Mouse (Mus musculus) heart, adult 2 months (tissue): ENCODE results near the gene Gm26602. TPM values are rescaled to one million over a fixed set of nuclear protein-coding genes. Genes with fewer than 3 reads are reported as not detected.
A peak's percentile ranks its signal among the peaks of the same experiment; 100 is the strongest.

ENCODE experiments used
- DNase-seq, 2 experiments: peaks; one replicate each; pipeline ENCODE4 v3.0.0; 2021
- H3K27ac ChIP-seq: fragments of 200-600 bp; 2 replicates; pipeline ENCODE4 v1.8.1; 2022
- H3K27me3 ChIP-seq: fragments of 200-500 bp; 2 replicates; pipeline ENCODE4 v1.6.1; 2012; ENCODE audit warnings: mild to moderate bottlenecking, low read length, inconsistent platforms, mixed read lengths; ENCODE audit not compliant: control insufficient read depth, insufficient read depth
- H3K36me3 ChIP-seq: fragments of 200-500 bp; 2 replicates; pipeline ENCODE4 v1.6.1; 2012; ENCODE audit warnings: low read length, inconsistent platforms; ENCODE audit not compliant: control insufficient read depth, insufficient read depth
- H3K4me1 ChIP-seq: fragments of 200-500 bp; 2 replicates; pipeline ENCODE4 v1.6.1; 2011; ENCODE audit warnings: low read length; ENCODE audit not compliant: control insufficient read depth, insufficient read depth
- H3K4me3 ChIP-seq: fragments of 200-600 bp; 2 replicates; pipeline ENCODE4 v1.8.1; 2022
- H3K79me2 ChIP-seq: fragments of 200-500 bp; replicated peaks from 2 replicates; pipeline ENCODE4 v1.6.1; 2012; ENCODE audit warnings: mild to moderate bottlenecking, inconsistent platforms, low read length, moderate library complexity, mixed read lengths; ENCODE audit not compliant: control insufficient read depth, insufficient read depth
- H3K9ac ChIP-seq: fragments of 200-500 bp; 2 replicates; pipeline ENCODE4 v1.6.1; 2012; ENCODE audit warnings: low read depth, mild to moderate bottlenecking, control low read depth, inconsistent platforms, low read length, mixed read lengths
- CTCF ChIP-seq: fragments of 200-600 bp; IDR thresholded peaks from 2 replicates; pipeline ENCODE4 v1.8.1; 2022; ENCODE audit warnings: antibody characterized with exemption, mild to moderate bottlenecking, moderate library complexity
- EP300 ChIP-seq: fragments of 200-500 bp; IDR thresholded peaks from 2 replicates; pipeline ENCODE4 v1.6.1; 2011; ENCODE audit warnings: low read depth, low read length, control low read depth; ENCODE audit not compliant: insufficient read depth
- POLR2A ChIP-seq: fragments of 200-500 bp; IDR thresholded peaks from 2 replicates; pipeline ENCODE4 v1.6.1; 2011; ENCODE audit warnings: mild to moderate bottlenecking, low read depth, low read length, control low read depth; ENCODE audit not compliant: insufficient read depth
- WGBS: fragments of 180-500 bp; shearing (Covaris S2); methylation state at CpG from one replicate; pipeline ENCODE4 v1.1.7; 2018; 5-methylcytosine and 5-hydroxymethylcytosine counted together
- intact Hi-C: fragments of 180-260 bp; cut with DNase I; formaldehyde crosslinking; loops from one replicate; pipeline ENCODE4 v1.15.1; 2025
- polyA plus RNA-seq: library from polyadenylated mRNA; depleted of rRNA; stranded (reverse); fragments of >200 nt; gene quantifications from 2 replicates; pipeline ENCODE4 v1.2.3, GENCODE M21; 2012
- total RNA-seq, 2 experiments: library from RNA; stranded (reverse); gene quantifications; 2 replicates each; pipeline ENCODE4 v1.2.3; 2021

The Gm26602 gene
- total and polyA plus RNA-seq, 3 experiments, result not detected

DNA sequence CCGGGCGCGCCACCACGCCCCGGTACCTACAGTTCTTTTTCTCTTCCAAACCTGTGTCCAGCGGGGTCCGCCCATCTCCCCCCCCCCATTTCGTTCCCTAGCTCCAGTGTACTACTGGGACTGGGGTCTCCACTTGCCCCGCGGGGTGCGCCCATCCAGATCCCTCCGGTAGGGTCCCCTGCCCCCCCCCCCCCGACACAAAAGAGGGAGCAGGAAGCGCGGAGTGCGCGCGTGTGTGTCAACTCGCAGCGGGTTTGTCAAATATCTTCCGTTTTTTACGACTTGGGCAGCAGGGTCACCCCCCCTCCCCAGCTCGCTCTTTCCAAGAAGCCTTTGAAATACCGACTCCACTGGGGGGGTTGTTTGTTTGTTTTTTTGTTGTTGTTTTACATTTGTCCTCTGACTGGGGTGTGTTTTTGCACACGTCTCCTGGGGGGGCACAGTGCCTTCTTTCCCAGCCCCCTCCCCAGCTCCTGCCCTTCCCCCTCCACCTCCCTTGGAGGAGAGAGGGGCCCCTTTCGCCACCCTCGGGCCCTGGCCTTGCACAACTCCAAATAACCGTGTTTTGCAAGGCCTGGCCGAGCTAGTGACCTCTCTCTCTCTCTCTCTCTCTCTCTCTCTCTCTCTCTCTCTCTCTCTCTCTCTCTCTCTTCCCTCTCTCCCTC, 17.5 kb downstream of the Gm26602 start:
- WGBS, result 7% methylated on average over 29 of the region's 29 CpGs
- peak overlapping the region; percentile 86 for H3K27ac ChIP-seq
- DNase-seq, result peak in 1 of 2 experiments; percentile 50
- H3K4me3 ChIP-seq, result peak overlapping the region; percentile 66
- TF ChIP-seq EP300, result no peak
- no peak for TF ChIP-seq CTCF
- no peak for TF ChIP-seq POLR2A
- intact Hi-C loops, result loop anchor here (5.0 kb wide), 1 partner anchor 214 kb away; the partner anchor contains the start of gene Cbarp
- no peaks in the 10 kb centered on the region for H3K36me3 ChIP-seq
- H3K9ac ChIP-seq, result peak overlapping the region; percentile 51
- H3K27me3 ChIP-seq, result no peaks in the 10 kb centered on the region
- peaks cover 9% of the 10 kb centered on the region for H3K4me1 ChIP-seq
- H3K79me2 ChIP-seq, result no peaks in the 10 kb centered on the region

DNA sequence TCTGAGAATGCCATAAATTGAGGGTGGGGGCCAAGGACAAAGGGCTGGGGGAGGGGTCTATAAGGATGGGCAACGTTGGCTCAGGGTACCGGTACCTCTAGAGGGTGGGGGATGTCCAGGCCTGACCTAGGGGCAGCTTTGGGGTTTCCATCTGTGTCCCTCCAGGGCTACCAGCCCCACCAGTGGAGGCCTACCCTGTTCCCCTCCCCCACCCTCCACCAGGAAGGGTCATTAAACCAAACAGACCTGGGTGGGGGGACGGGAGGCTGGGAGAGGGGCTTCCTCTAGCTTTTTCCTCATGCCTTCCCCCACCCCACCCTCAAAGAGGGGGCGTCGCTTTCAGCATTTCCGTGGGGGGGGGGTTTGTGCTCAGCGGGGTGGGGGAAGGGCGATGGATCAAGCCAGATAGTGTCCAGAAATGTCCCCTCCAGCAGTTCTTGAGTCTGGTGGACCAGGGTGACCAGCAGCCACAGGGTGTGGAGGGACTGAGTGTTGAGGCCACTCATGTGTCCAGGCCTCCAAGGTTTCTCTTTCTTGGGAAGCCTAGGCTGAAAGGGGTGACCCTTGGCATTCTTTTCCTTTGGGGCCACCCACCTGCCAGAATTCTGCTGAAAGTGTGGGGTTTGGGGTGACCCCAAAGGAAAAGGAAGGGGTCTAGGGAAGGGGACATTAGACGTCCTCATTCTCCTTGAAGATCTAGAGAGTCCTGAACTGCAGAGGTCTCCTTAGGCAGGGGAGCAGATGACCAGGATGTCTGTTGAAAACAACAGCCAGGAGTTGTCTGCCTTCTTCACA, 18.4 kb downstream of the Gm26602 start:
- peaks cover 19% of the 10 kb centered on the region for H3K4me1 ChIP-seq
- DNase-seq, result no peak
- WGBS, result 37% methylated on average over 9 of the region's 9 CpGs
- H3K36me3 ChIP-seq, result no peaks in the 10 kb centered on the region
- H3K27ac ChIP-seq, result no peak overlapping the region
- H3K79me2 ChIP-seq, result no peaks in the 10 kb centered on the region
- H3K9ac ChIP-seq, result no peak overlapping the region
- intact Hi-C loops, result loop anchor here (5.0 kb wide), 1 partner anchor 213 kb away; the partner anchor contains the start of gene Cbarp
- no peaks in the 10 kb centered on the region for H3K27me3 ChIP-seq
- no peak overlapping the region for H3K4me3 ChIP-seq
- TF ChIP-seq CTCF (no peak), EP300 (no peak), POLR2A (no peak)

DNA sequence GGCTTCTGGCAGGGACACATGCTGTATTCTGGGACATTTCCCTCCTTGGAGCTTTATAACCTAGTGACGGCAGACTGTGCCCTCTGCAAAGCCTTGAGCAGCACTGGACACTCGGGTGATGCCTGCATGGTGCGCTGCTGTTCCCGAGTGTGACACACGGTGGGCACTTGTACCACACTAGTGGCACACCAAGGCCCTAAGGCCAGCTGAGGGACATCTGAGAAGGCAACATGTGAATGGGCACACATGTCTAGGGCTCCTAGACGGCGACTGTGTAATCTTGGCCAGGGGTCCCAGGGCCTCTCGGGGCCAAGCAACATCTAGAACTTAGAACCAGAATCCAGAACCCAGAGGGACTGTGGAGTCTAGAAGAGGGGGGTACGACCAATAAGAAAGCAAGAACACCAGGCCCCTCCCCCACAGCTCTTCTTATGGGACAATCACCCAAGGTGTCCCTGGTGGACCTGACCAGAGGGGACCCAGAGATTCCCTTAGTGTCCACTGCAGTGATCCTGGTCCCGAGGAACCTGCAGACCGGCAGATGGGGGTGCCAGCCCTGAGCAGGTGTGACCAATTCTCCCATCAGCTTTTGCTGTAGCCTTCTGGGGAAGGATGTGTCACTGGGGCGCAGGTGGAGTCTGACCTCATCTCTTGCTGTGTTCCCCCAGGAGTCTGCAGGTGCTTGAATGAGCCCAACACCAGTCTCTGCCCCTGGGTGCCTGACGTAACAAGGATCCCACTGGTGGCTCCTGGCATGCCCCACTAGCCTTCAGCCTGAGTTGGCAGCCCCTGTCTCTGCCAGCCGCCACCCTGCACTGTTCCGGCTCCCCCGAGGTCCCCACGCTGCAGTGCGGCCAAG, 19.5 kb downstream of the Gm26602 start:
- Histone ChIP-seq H3K4me1 (peaks cover 25% of the 10 kb centered on the region), H3K36me3 (no peaks in the 10 kb centered on the region), H3K79me2 (no peaks in the 10 kb centered on the region), H3K4me3 (no peak overlapping the region), H3K9ac (no peak overlapping the region), H3K27me3 (no peaks in the 10 kb centered on the region), H3K27ac (no peak overlapping the region)
- intact Hi-C loops, result loop anchor here (5.0 kb wide), 1 partner anchor 212 kb away; the partner anchor contains the start of gene Cbarp
- 88% methylated on average over 18 of the region's 18 CpGs for WGBS
- no peak for DNase-seq
- TF ChIP-seq POLR2A, result no peak
- TF ChIP-seq EP300, result no peak
- no peak for TF ChIP-seq CTCF

DNA sequence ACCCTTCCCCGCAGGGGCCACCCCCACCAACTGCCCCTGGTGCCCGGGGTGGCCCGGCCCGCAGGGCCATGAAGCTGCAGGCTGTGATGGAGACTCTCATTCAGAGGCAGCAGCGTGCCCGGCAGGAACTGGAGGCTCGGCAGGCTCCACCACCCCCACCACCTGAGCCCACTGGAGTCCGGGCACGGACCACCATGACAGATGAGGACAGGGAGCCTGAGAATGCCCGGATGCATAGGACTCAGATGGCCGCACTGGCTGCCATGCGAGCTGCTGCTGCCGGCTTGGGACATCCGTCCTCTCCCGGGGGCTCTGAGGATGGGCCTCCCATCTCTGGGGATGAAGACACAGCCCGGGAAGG, 20.1 kb downstream of the Gm26602 start:
- H3K4me1 ChIP-seq, result peaks cover 25% of the 10 kb centered on the region
- no peaks in the 10 kb centered on the region for H3K79me2 ChIP-seq
- intact Hi-C loops, result no loop called here
- no peaks in the 10 kb centered on the region for H3K27me3 ChIP-seq
- H3K9ac ChIP-seq, result no peak overlapping the region
- no peak for TF ChIP-seq CTCF
- TF ChIP-seq EP300, result no peak
- no peak for DNase-seq
- no peak overlapping the region for H3K4me3 ChIP-seq
- no peak overlapping the region for H3K27ac ChIP-seq
- WGBS, result 96% methylated on average over 16 of the region's 16 CpGs
- no peaks in the 10 kb centered on the region for H3K36me3 ChIP-seq

DNA sequence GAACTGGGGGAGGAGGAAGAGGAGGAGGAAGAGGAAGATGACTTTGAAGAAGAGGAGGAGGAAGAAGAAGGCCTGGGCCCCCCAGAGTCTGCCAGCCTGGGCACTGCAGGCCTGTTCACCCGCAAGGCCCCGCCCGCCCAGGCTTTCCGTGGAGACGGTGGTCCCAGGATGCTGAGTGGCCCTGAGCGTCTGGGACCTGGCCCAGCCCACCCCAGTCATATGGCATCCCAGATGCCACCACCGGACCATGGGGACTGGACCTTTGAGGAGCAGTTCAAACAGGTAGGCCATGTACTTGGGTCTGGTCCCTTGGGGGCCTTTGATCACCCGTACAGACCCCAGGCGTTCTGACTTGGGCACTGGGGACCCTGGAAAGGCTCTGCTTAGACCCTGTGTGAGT, 21.1 kb downstream of the Gm26602 start:
- no peaks in the 10 kb centered on the region for H3K36me3 ChIP-seq
- DNase-seq, result no peak
- H3K9ac ChIP-seq, result no peak overlapping the region
- H3K79me2 ChIP-seq, result no peaks in the 10 kb centered on the region
- intact Hi-C loops, result no loop called here
- no peak overlapping the region for H3K27ac ChIP-seq
- TF ChIP-seq POLR2A, result no peak
- TF ChIP-seq CTCF, result no peak
- TF ChIP-seq EP300, result no peak
- peaks cover 29% of the 10 kb centered on the region for H3K4me1 ChIP-seq
- H3K4me3 ChIP-seq, result no peak overlapping the region
- 88% methylated on average over 9 of the region's 9 CpGs for WGBS
- no peaks in the 10 kb centered on the region for H3K27me3 ChIP-seq
